Mouse (Mus musculus) MEL (cell line): Measurements from ENCODE around the gene Ncln. TPM values are rescaled to one million over a fixed set of nuclear protein-coding genes. Genes with fewer than 3 reads are reported as not detected.

Experiments used
- DNase-seq: peaks from one replicate; pipeline ENCODE4 v3.0.0; 2011; ENCODE audit warnings: low read depth, low spot score
- H3K27ac ChIP-seq: 2 replicates; pipeline ENCODE4 v1.5.1; 2012; ENCODE audit warnings: low read depth, mild to moderate bottlenecking, control low read depth, low read length, moderate library complexity; ENCODE audit not compliant: control insufficient read depth
- H3K27me3 ChIP-seq, 2 experiments: fragments of 150-350 bp in 1 of 2; sonication (generic) in 1 of 2; 2 replicates each; pipeline ENCODE4 v1.6.1; 2012; ENCODE audit warnings: low read length in 2 of 2, mild to moderate bottlenecking in 2 of 2, improper control_type of control experiment in 1 of 2, moderate library complexity in 1 of 2; ENCODE audit not compliant: insufficient read depth in 2 of 2, control insufficient read depth in 1 of 2
- H3K36me3 ChIP-seq, 2 experiments: 2 replicates each; pipeline ENCODE4 v1.6.1; 2012 to 2014; ENCODE audit warnings: low read length in 2 of 2, improper control_type of control experiment in 1 of 2, inconsistent platforms in 1 of 2, mild to moderate bottlenecking in 1 of 2; ENCODE audit not compliant: insufficient read depth in 2 of 2, control insufficient read depth in 1 of 2
- H3K4me1 ChIP-seq, 2 experiments: fragments of 150-350 bp in 1 of 2; sonication (generic) in 1 of 2; 2 replicates each; pipeline ENCODE4 v1.6.1; 2012; ENCODE audit warnings: low read length in 2 of 2, improper control_type of control experiment in 1 of 2, mild to moderate bottlenecking in 1 of 2; ENCODE audit not compliant: insufficient read depth in 2 of 2, control insufficient read depth in 1 of 2
- H3K4me3 ChIP-seq, 2 experiments: fragments of 150-350 bp in 1 of 2; sonication (generic) in 1 of 2; 2 replicates each; pipeline ENCODE4 v1.5.1; 2012; ENCODE audit warnings: low read depth in 2 of 2, low read length in 2 of 2, mild to moderate bottlenecking in 2 of 2, moderate library complexity in 2 of 2, control low read depth in 1 of 2, improper control_type of control experiment in 1 of 2; ENCODE audit not compliant: control insufficient read depth in 1 of 2, insufficient read depth in 1 of 2
- H3K79me2 ChIP-seq: 2 replicates; pipeline ENCODE4 v1.6.1; 2012; ENCODE audit warnings: mild to moderate bottlenecking, low read length, moderate library complexity; ENCODE audit not compliant: control insufficient read depth, poor library complexity, insufficient read depth
- H3K9ac ChIP-seq: 2 replicates; pipeline ENCODE4 v1.6.1; 2012; ENCODE audit warnings: low read depth, mild to moderate bottlenecking, control low read depth, low read length, moderate library complexity; ENCODE audit not compliant: control insufficient read depth, poor library complexity, severe bottlenecking
- H3K9me3 ChIP-seq: fragments of 150-350 bp; sonication (generic); replicated peaks from 2 replicates; pipeline ENCODE4 v1.6.1; 2012; ENCODE audit warnings: mild to moderate bottlenecking, low read length, improper control_type of control experiment, moderate library complexity; ENCODE audit not compliant: insufficient read depth
- BHLHE40 ChIP-seq: IDR thresholded peaks from 2 replicates; pipeline ENCODE4 v1.6.1; 2012; ENCODE audit warnings: low read depth, mild to moderate bottlenecking, inconsistent platforms, low read length, improper control_type of control experiment, borderline replicate concordance
- CHD1 ChIP-seq: IDR thresholded peaks from 2 replicates; pipeline ENCODE4 v1.6.1; 2012; ENCODE audit warnings: low read depth, mild to moderate bottlenecking, inconsistent platforms, low read length, improper control_type of control experiment
- CTCF ChIP-seq, 3 experiments: IDR thresholded peaks in 2 of 3; conservative IDR thresholded peaks in 1 of 3; 2 replicates each; pipeline ENCODE4 v1.5.1; 2011 to 2012; ENCODE audit warnings: low read length in 3 of 3, low read depth in 2 of 3, mild to moderate bottlenecking in 2 of 3, improper control_type of control experiment in 1 of 3, inconsistent platforms in 1 of 3, mixed read lengths in 1 of 3, moderate library complexity in 1 of 3; ENCODE audit not compliant: control insufficient read depth in 1 of 3, insufficient read depth in 1 of 3, poor library complexity in 1 of 3, severe bottlenecking in 1 of 3
- GABPA ChIP-seq: IDR thresholded peaks from 2 replicates; pipeline ENCODE4 v1.6.1; 2012; ENCODE audit warnings: low read depth, mild to moderate bottlenecking, inconsistent platforms, low read length, improper control_type of control experiment, moderate library complexity
- GATA1 ChIP-seq: IDR thresholded peaks from 2 replicates; pipeline ENCODE4 v1.6.1; 2011; ENCODE audit warnings: low read depth, low read length, improper control_type of control experiment
- HCFC1 ChIP-seq: IDR thresholded peaks from 2 replicates; pipeline ENCODE4 v1.6.1; 2012; ENCODE audit warnings: low read depth, mild to moderate bottlenecking, inconsistent platforms, low read length, improper control_type of control experiment, moderate library complexity
- JUND ChIP-seq: IDR thresholded peaks from 2 replicates; pipeline ENCODE4 v1.6.1; 2011; ENCODE audit warnings: low read depth, mild to moderate bottlenecking, improper control_type of control experiment, low read length
- KAT2A ChIP-seq: conservative IDR thresholded peaks from 2 replicates; pipeline ENCODE4 v1.6.1; 2012; ENCODE audit warnings: low read depth, low read length, improper control_type of control experiment, inconsistent platforms
- MAFK ChIP-seq: IDR thresholded peaks from 2 replicates; pipeline ENCODE4 v1.6.1; 2011; ENCODE audit warnings: low read depth, mild to moderate bottlenecking, low read length, improper control_type of control experiment, borderline replicate concordance
- MAX ChIP-seq: IDR thresholded peaks from 2 replicates; pipeline ENCODE4 v1.6.1; 2011; ENCODE audit warnings: low read length, improper control_type of control experiment
- MAZ ChIP-seq: IDR thresholded peaks from 2 replicates; pipeline ENCODE4 v1.6.1; 2012; ENCODE audit warnings: low read depth, mild to moderate bottlenecking, inconsistent platforms, low read length, improper control_type of control experiment
- MXI1 ChIP-seq: IDR thresholded peaks from 2 replicates; pipeline ENCODE4 v1.6.1; 2011; ENCODE audit warnings: mild to moderate bottlenecking, low read depth, low read length, improper control_type of control experiment
- NELFE ChIP-seq: IDR thresholded peaks from 2 replicates; pipeline ENCODE4 v1.6.1; 2011; ENCODE audit warnings: low read depth, low read length, improper control_type of control experiment
- NRF1 ChIP-seq: IDR thresholded peaks from 2 replicates; pipeline ENCODE4 v1.6.1; 2014; ENCODE audit warnings: low read depth, mild to moderate bottlenecking, inconsistent platforms, low read length, improper control_type of control experiment, moderate library complexity; ENCODE audit not compliant: poor library complexity, insufficient read depth, severe bottlenecking
- POLR2AphosphoS2 ChIP-seq: IDR thresholded peaks from 2 replicates; pipeline ENCODE4 v1.6.1; 2011; ENCODE audit warnings: low read length, improper control_type of control experiment
- POLR2AphosphoS5 ChIP-seq: IDR thresholded peaks from 2 replicates; pipeline ENCODE4 v1.6.1; 2012; ENCODE audit warnings: low read depth, borderline replicate concordance, mild to moderate bottlenecking, inconsistent platforms, low read length, moderate library complexity, mixed read lengths
- RAD21 ChIP-seq: IDR thresholded peaks from 2 replicates; pipeline ENCODE4 v1.6.1; 2011; ENCODE audit warnings: mild to moderate bottlenecking, low read depth, low read length, improper control_type of control experiment
- RCOR1 ChIP-seq: IDR thresholded peaks from 2 replicates; pipeline ENCODE4 v1.6.1; 2012; ENCODE audit warnings: low read depth, mild to moderate bottlenecking, inconsistent platforms, low read length, improper control_type of control experiment
- SIN3A ChIP-seq: IDR thresholded peaks from 2 replicates; pipeline ENCODE4 v1.6.1; 2012; ENCODE audit warnings: low read length, improper control_type of control experiment, inconsistent platforms
- SMC3 ChIP-seq: IDR thresholded peaks from 2 replicates; pipeline ENCODE4 v1.6.1; 2011; ENCODE audit warnings: low read depth, low read length, improper control_type of control experiment
- TAL1 ChIP-seq: IDR thresholded peaks from 2 replicates; pipeline ENCODE4 v1.6.1; 2012; ENCODE audit warnings: mild to moderate bottlenecking, inconsistent platforms, low read length, moderate library complexity, mixed read lengths
- TBP ChIP-seq: IDR thresholded peaks from 2 replicates; pipeline ENCODE4 v1.8.0; 2011; ENCODE audit warnings: low read depth, low read length, improper control_type of control experiment
- UBTF ChIP-seq: IDR thresholded peaks from 2 replicates; pipeline ENCODE4 v1.6.1; 2012; ENCODE audit warnings: low read depth, mild to moderate bottlenecking, inconsistent platforms, low read length, improper control_type of control experiment, moderate library complexity, borderline replicate concordance; ENCODE audit not compliant: insufficient read depth
- USF1 ChIP-seq: IDR thresholded peaks from 2 replicates; pipeline ENCODE4 v1.6.1; 2014; ENCODE audit warnings: low read depth, mild to moderate bottlenecking, inconsistent platforms, low read length, improper control_type of control experiment, moderate library complexity
- USF2 ChIP-seq, 2 experiments: IDR thresholded peaks; 2 replicates each; pipeline ENCODE4 v1.6.1; 2011 to 2012; ENCODE audit warnings: improper control_type of control experiment in 2 of 2, low read length in 2 of 2, borderline replicate concordance in 1 of 2, inconsistent platforms in 1 of 2, low read depth in 1 of 2, mild to moderate bottlenecking in 1 of 2; ENCODE audit not compliant: insufficient read depth in 1 of 2
- ZC3H11A ChIP-seq: IDR thresholded peaks from 2 replicates; pipeline ENCODE4 v1.6.1; 2012; ENCODE audit warnings: low read depth, mild to moderate bottlenecking, inconsistent platforms, low read length, improper control_type of control experiment
- ZMIZ1 ChIP-seq: IDR thresholded peaks from 2 replicates; pipeline ENCODE4 v1.6.1; 2012; ENCODE audit warnings: low read depth, mild to moderate bottlenecking, inconsistent platforms, low read length, improper control_type of control experiment, moderate library complexity
- polyA plus RNA-seq, 2 experiments: library from polyadenylated mRNA; stranded (reverse) in 1 of 2; unstranded in 1 of 2; fragments of >175 nt in 1 of 2; fragments of >200 nt in 1 of 2; gene quantifications; 2 replicates each; pipeline versions ENCODE4 v1.2.1 to v1.2.4; 2012; ENCODE audit warnings: low replicate concordance in 2 of 2, low read depth in 1 of 2; ENCODE audit not compliant: insufficient read length in 2 of 2, insufficient read depth in 1 of 2, missing spikeins in 1 of 2
- total RNA-seq: library from RNA; depleted of rRNA; stranded (reverse); fragments of 300-350 nt; gene quantifications from 2 replicates; pipeline ENCODE4 v1.2.3, GENCODE M21; 2012

Gene Ncln
- total and polyA plus RNA-seq, 3 experiments, result 136 to 276 (median 215) TPM

GRCm38 (mm10) chr10:81526779-81527178 lies 30.6 kb upstream of the Ncln start:
- peaks cover 11% of the 10 kb centered on the region for H3K79me2 ChIP-seq
- H3K36me3 ChIP-seq, result peaks cover 0 to 5% of the 10 kb centered on the region in 2 experiments; a peak in 2 of 4 replicates
- no peaks in the 10 kb centered on the region for H3K9me3 ChIP-seq
- no peak overlapping the region for H3K9ac ChIP-seq
- H3K27me3 ChIP-seq, result no peaks in the 10 kb centered on the region
- H3K4me1 ChIP-seq, result peaks cover 0 to 16% of the 10 kb centered on the region in 2 experiments; a peak in 3 of 4 replicates
- H3K27ac ChIP-seq, result no peak overlapping the region
- DNase-seq, result peak; percentile 82
- H3K4me3 ChIP-seq, result no peak overlapping the region
- TF ChIP-seq RAD21 (peak; percentile 97), TBP (no peak), GABPA (no peak), CTCF (IDR thresholded peaks at IDR 0.05 in 2 of 3, conservative IDR thresholded peaks at IDR 0.05 in 1 of 3; ENCODE audit: control insufficient read depth in 1 of 3, insufficient read depth in 1 of 3, low read depth in 2 of 3, low read length in 3 of 3, poor library complexity in 1 of 3, severe bottlenecking in 1 of 3) (peak; percentile 96 to 100 (median 97)), POLR2AphosphoS5 (no peak), RCOR1 (no peak), KAT2A (no peak), MAX (no peak), USF2 (IDR thresholded peaks at IDR 0.05; ENCODE audit: borderline replicate concordance in 1 of 2, insufficient read depth in 1 of 2, low read depth in 1 of 2, low read length in 2 of 2) (no peak), GATA1 (no peak), ZMIZ1 (no peak), JUND (no peak), ZC3H11A (peak; percentile 93), NELFE (no peak), TAL1 (no peak), MXI1 (no peak), MAZ (no peak), POLR2AphosphoS2 (no peak), MAFK (no peak), UBTF (no peak), HCFC1 (no peak), NRF1 (no peak), CHD1 (no peak), BHLHE40 (0 out of 2 replicates have a peak, but pooled peaks have one; percentile 11), USF1 (no peak), SMC3 (peak; percentile 91), SIN3A (peak; percentile 75)
